In genomic region chr16:49790575-49791465, GRCm38 (mm10) we compare ENCODE assay signal across 17 mouse cellular contexts. TPM values are rescaled to one million over a fixed set of nuclear protein-coding genes. Genes with fewer than 3 reads are reported as not detected.
DNase-seq lines count a peak whose midpoint lies in the region; ATAC-seq and TF ChIP-seq lines count a peak whose summit lies in the region.
"Had no signal": no experiment of that assay in that cellular context is flagged by ENCODE, and none has a peak within 500 bp of the region (broad histone marks: within the 10 kb centered on the region; RNA-seq: fewer than 3 reads in every experiment).

No protein-coding gene starts in this region.

- TF ChIP-seq POLR2A in MEL (IDR thresholded peaks at IDR 0.05; ENCODE audit: control insufficient read depth in 1 of 2, insufficient read depth in 1 of 2, low read depth in 1 of 2, low read length in 2 of 2, poor library complexity in 1 of 2), result no peak; a peak in 1 of 4 replicates

- no peak overlapping the region for H3K4me3 ChIP-seq in heart, embryonic 10.5 days
- H3K4me3 ChIP-seq in MEL (ENCODE audit: control insufficient read depth in 1 of 2, insufficient read depth in 1 of 2, low read depth in 2 of 2, low read length in 2 of 2), result peak overlapping the region; percentile 20 to 33
- no peak overlapping the region for H3K4me3 ChIP-seq in liver, embryonic 12.5 days
- H3K4me3 ChIP-seq: embryonic facial prominence, embryonic 12.5 days; forebrain, embryonic 12.5 days; heart, embryonic 15.5 days; limb, embryonic 12.5 days had no signal

- no peaks in the 10 kb centered on the region for H3K36me3 ChIP-seq in heart, embryonic 10.5 days
- peaks cover 0 to 35% of the 10 kb centered on the region in 2 experiments; a peak in 2 of 4 replicates for H3K36me3 ChIP-seq in MEL (ENCODE audit: control insufficient read depth in 1 of 2, insufficient read depth in 2 of 2, low read length in 2 of 2)
- no peaks in the 10 kb centered on the region for H3K36me3 ChIP-seq in liver, embryonic 12.5 days
- H3K36me3 ChIP-seq: embryonic facial prominence, embryonic 12.5 days; forebrain, embryonic 12.5 days; heart, embryonic 15.5 days; limb, embryonic 12.5 days had no signal

- WGBS in heart, embryonic 10.5 days, result 79% methylated on average over 9 of the region's 9 CpGs
- 47% methylated on average over 9 of the region's 9 CpGs for WGBS in liver, embryonic 12.5 days (ENCODE audit: insufficient replicate concordance)

- TF ChIP-seq RAD21 in MEL (IDR thresholded peaks at IDR 0.05; ENCODE audit: low read depth, low read length), result no peak

- H3K79me2 ChIP-seq in MEL (ENCODE audit: control insufficient read depth, insufficient read depth, low read length, poor library complexity), result no peaks in the 10 kb centered on the region

- H3K9ac ChIP-seq in MEL (ENCODE audit: control insufficient read depth, low read depth, low read length, poor library complexity, severe bottlenecking), result peak overlapping the region; percentile 55
- H3K9ac ChIP-seq in liver, embryonic 12.5 days, result peak overlapping the region; percentile 46
- H3K9ac ChIP-seq: embryonic facial prominence, embryonic 12.5 days; forebrain, embryonic 12.5 days; heart, embryonic 15.5 days; limb, embryonic 12.5 days had no signal

- peak overlapping the region; percentile 37; the same call in 1 of the 2 replicates for H3K4me2 ChIP-seq in liver, embryonic 12.5 days
- H3K4me2 ChIP-seq: embryonic facial prominence, embryonic 12.5 days; forebrain, embryonic 12.5 days; heart, embryonic 15.5 days; limb, embryonic 12.5 days had no signal

- no peaks in the 10 kb centered on the region for H3K9me3 ChIP-seq in heart, embryonic 10.5 days
- H3K9me3 ChIP-seq in MEL (replicated peaks; ENCODE audit: insufficient read depth, low read length), result no peaks in the 10 kb centered on the region
- H3K9me3 ChIP-seq in liver, embryonic 12.5 days (replicated peaks), result no peaks in the 10 kb centered on the region
- H3K9me3 ChIP-seq: embryonic facial prominence, embryonic 12.5 days; forebrain, embryonic 12.5 days; heart, embryonic 15.5 days; limb, embryonic 12.5 days had no signal

- intact Hi-C loops in heart, postnatal 36 days (cut with DNase I), result no loop called here

- no peak for TF ChIP-seq CTCF in MEL (IDR thresholded peaks at IDR 0.05 in 2 of 3, conservative IDR thresholded peaks at IDR 0.05 in 1 of 3; ENCODE audit: control insufficient read depth in 1 of 3, insufficient read depth in 1 of 3, low read depth in 2 of 3, low read length in 3 of 3, poor library complexity in 1 of 3, severe bottlenecking in 1 of 3)

- TF ChIP-seq EP300 in MEL (IDR thresholded peaks at IDR 0.05; ENCODE audit: low read depth in 1 of 2, low read length in 2 of 2), result peak; percentile 86 to 94

- peaks cover 14% of the 10 kb centered on the region for H3K4me1 ChIP-seq in heart, embryonic 10.5 days
- H3K4me1 ChIP-seq in MEL (ENCODE audit: control insufficient read depth in 1 of 2, insufficient read depth in 2 of 2, low read length in 2 of 2), result peaks cover 15 to 40% of the 10 kb centered on the region in 2 experiments
- peaks cover 54% of the 10 kb centered on the region for H3K4me1 ChIP-seq in liver, embryonic 12.5 days
- H3K4me1 ChIP-seq: embryonic facial prominence, embryonic 12.5 days; forebrain, embryonic 12.5 days had no signal

- H3K27me3 ChIP-seq in heart, embryonic 10.5 days (ENCODE audit: insufficient read depth, poor library complexity, severe bottlenecking), result no peaks in the 10 kb centered on the region
- H3K27me3 ChIP-seq in MEL (ENCODE audit: control insufficient read depth in 1 of 2, insufficient read depth in 2 of 2, low read length in 2 of 2), result no peaks in the 10 kb centered on the region
- no peaks in the 10 kb centered on the region for H3K27me3 ChIP-seq in liver, embryonic 12.5 days (replicated peaks)
- H3K27me3 ChIP-seq: embryonic facial prominence, embryonic 12.5 days; forebrain, embryonic 12.5 days; heart, embryonic 15.5 days; limb, embryonic 12.5 days had no signal

- peak; percentile 61 for ATAC-seq in liver, embryonic 12.5 days
- ATAC-seq in monocyte, adult 5-6 weeks (replicated peaks; ENCODE audit: insufficient number of reproducible peaks, low FRiP score, low TSS enrichment, poor library complexity, severe bottlenecking), result peak; percentile 48

- H3K27ac ChIP-seq in heart, embryonic 10.5 days, result 0 out of 2 replicates have a peak overlapping the region, but pooled peaks have one; percentile 32
- H3K27ac ChIP-seq in MEL (ENCODE audit: control insufficient read depth, low read depth, low read length), result peak overlapping the region; percentile 87
- peak overlapping the region; percentile 74 for H3K27ac ChIP-seq in liver, embryonic 12.5 days
- H3K27ac ChIP-seq: embryonic facial prominence, embryonic 12.5 days; forebrain, embryonic 12.5 days; heart, embryonic 15.5 days; limb, embryonic 12.5 days had no signal

- DNase-seq in heart, embryonic 10.5 days (ENCODE audit: low spot score), result no peak
- no peak for DNase-seq in heart, postnatal 36 days
- peak; percentile 76 for DNase-seq in MEL (ENCODE audit: low read depth, low spot score)
- DNase-seq in adrenal gland, adult 18-20 months (ENCODE audit: low spot score in 2 of 2), result no peak
- no peak for DNase-seq in yolk sac, embryonic 10.5 days (ENCODE audit: low spot score)
- no peak for DNase-seq in adrenal gland, postnatal 10 days
- DNase-seq: cerebellum, postnatal 10 days; gastrocnemius, postnatal 10 days; kidney, postnatal 14 days; lung, postnatal 36 days; right cerebral cortex, postnatal 4 days had no signal

TF ChIP-seq in MEL, 35 proteins besides CTCF, POLR2A, EP300 and RAD21 (continues in another document):
- TF ChIP-seq ETS1 (IDR thresholded peaks at IDR 0.05; ENCODE audit: low read depth, low read length), result peak; percentile 92
- peak; percentile 59; the same call in 1 of the 2 replicates for TF ChIP-seq MYC (IDR thresholded peaks at IDR 0.05; ENCODE audit: low read depth, low read length)
- no peak for TF ChIP-seq TAL1 (IDR thresholded peaks at IDR 0.05; ENCODE audit: low read length)
- TF ChIP-seq USF1 (IDR thresholded peaks at IDR 0.05; ENCODE audit: low read depth, low read length), result no peak
- TF ChIP-seq GATA1 (IDR thresholded peaks at IDR 0.05; ENCODE audit: low read depth, low read length), result peak; percentile 89
- TF ChIP-seq NELFE (IDR thresholded peaks at IDR 0.05; ENCODE audit: low read depth, low read length), result peak; percentile 47
- TF ChIP-seq BHLHE40 (IDR thresholded peaks at IDR 0.05; ENCODE audit: borderline replicate concordance, low read depth, low read length), result peak; percentile 9; the same call in 1 of the 2 replicates
- TF ChIP-seq POLR2AphosphoS5 (IDR thresholded peaks at IDR 0.05; ENCODE audit: borderline replicate concordance, low read depth, low read length), result no peak
- TF ChIP-seq SMC3 (IDR thresholded peaks at IDR 0.05; ENCODE audit: low read depth, low read length), result no peak
- no peak for TF ChIP-seq MAZ (IDR thresholded peaks at IDR 0.05; ENCODE audit: low read depth, low read length)
- TF ChIP-seq ZNF384 (IDR thresholded peaks at IDR 0.05; ENCODE audit: low read depth, low read length), result peak; percentile 92
- TF ChIP-seq MEF2A (IDR thresholded peaks at IDR 0.05; ENCODE audit: extremely low read depth, insufficient replicate concordance, low read depth, low read length, poor library complexity, severe bottlenecking), result no peak
- TF ChIP-seq SIN3A (IDR thresholded peaks at IDR 0.05; ENCODE audit: low read length), result peak; percentile 89
- 0 out of 2 replicates have a peak, but pooled peaks have one; percentile 20 for TF ChIP-seq JUND (IDR thresholded peaks at IDR 0.05; ENCODE audit: low read depth, low read length)
- TF ChIP-seq MAX (IDR thresholded peaks at IDR 0.05; ENCODE audit: low read length), result no peak
- no peak for TF ChIP-seq UBTF (IDR thresholded peaks at IDR 0.05; ENCODE audit: borderline replicate concordance, insufficient read depth, low read depth, low read length)
- TF ChIP-seq ZMIZ1 (IDR thresholded peaks at IDR 0.05; ENCODE audit: low read depth, low read length), result peak; percentile 63; the same call in 1 of the 2 replicates
- no peak for TF ChIP-seq NRF1 (IDR thresholded peaks at IDR 0.05; ENCODE audit: insufficient read depth, low read depth, low read length, poor library complexity, severe bottlenecking)
- TF ChIP-seq POLR2AphosphoS2 (IDR thresholded peaks at IDR 0.05; ENCODE audit: low read length), result no peak
- TF ChIP-seq RCOR1 (IDR thresholded peaks at IDR 0.05; ENCODE audit: low read depth, low read length), result peak; percentile 69
- peak; percentile 65; the same call in 1 of the 2 replicates for TF ChIP-seq ELF1 (IDR thresholded peaks at IDR 0.05; ENCODE audit: low read depth, low read length)
- TF ChIP-seq TCF12 (IDR thresholded peaks at IDR 0.05; ENCODE audit: low read depth, low read length), result peak; percentile 61
- TF ChIP-seq USF2 (IDR thresholded peaks at IDR 0.05; ENCODE audit: borderline replicate concordance in 1 of 2, insufficient read depth in 1 of 2, low read depth in 1 of 2, low read length in 2 of 2), result no peak
- peak; percentile 92 for TF ChIP-seq CHD1 (IDR thresholded peaks at IDR 0.05; ENCODE audit: low read depth, low read length)
- TF ChIP-seq E2F4 (IDR thresholded peaks at IDR 0.05; ENCODE audit: borderline replicate concordance, low read depth, low read length), result no peak
- no peak for TF ChIP-seq ZKSCAN1 (IDR thresholded peaks at IDR 0.05; ENCODE audit: low read depth, low read length)
- TF ChIP-seq KAT2A (conservative IDR thresholded peaks at IDR 0.05; ENCODE audit: low read depth, low read length), result no peak
- peak; percentile 52; the same call in 1 of the 2 replicates for TF ChIP-seq MXI1 (IDR thresholded peaks at IDR 0.05; ENCODE audit: low read depth, low read length)
- 0 out of 2 replicates have a peak, but pooled peaks have one; percentile 51 for TF ChIP-seq TBP (IDR thresholded peaks at IDR 0.05; ENCODE audit: low read depth, low read length)
- TF ChIP-seq MYB (IDR thresholded peaks at IDR 0.05; ENCODE audit: low read depth, low read length), result peak; percentile 78
- peak; percentile 46; the same call in 1 of the 2 replicates for TF ChIP-seq HCFC1 (IDR thresholded peaks at IDR 0.05; ENCODE audit: low read depth, low read length)

RNA-seq across cellular contexts. Expression of gene Cd47, which starts 9.5 kb away (rescaled TPM):
- 49.0 and 50.3 TPM in 2 replicates for polyA plus RNA-seq in heart, embryonic 10.5 days (2016; fragmentation: Nextera tagmentation; extraction: Ambion mirVana)
- total RNA-seq in heart, postnatal 36 days (2021), result 10 to 100 TPM; 82.9 to 83.0 TPM
- 57.5 and 86.6 TPM in 2 replicates for total RNA-seq in MEL (2012; rRNA removed)
- polyA plus RNA-seq in MEL (2012; ENCODE audit: insufficient read depth in 1 of 2, insufficient read length in 2 of 2, low read depth in 1 of 2, low replicate concordance in 2 of 2, missing spikeins in 1 of 2), result 10 to 100 TPM; 45.9 to 51.7 TPM
- polyA plus RNA-seq in liver, embryonic 12.5 days (2016; fragmentation: Nextera tagmentation; extraction: Ambion mirVana), result 308 and 327 TPM in 2 replicates
- total RNA-seq in monocyte, adult 5-6 weeks (2017), result 293 to 337 TPM (median 305 TPM) in 3 replicates
- 100 to 1,000 TPM in 1 of 2 experiments, 10 to 100 TPM in 1; 87.8 to 195 TPM for total RNA-seq in adrenal gland, adult 18-20 months (2021)
- total RNA-seq in adrenal gland, postnatal 10 days (2021), result 100 to 1,000 TPM; 123 to 129 TPM

Comparison
In these comparisons a context has a peak if more than half of its experiments do, and no peak if none do; other contexts are left out.
1. H3K27ac ChIP-seq: peak in every context shown above with its lines; median percentile 87 in MEL; 74 in liver, embryonic 12.5 days; 32 in heart, embryonic 10.5 days.
2. H3K4me3 ChIP-seq: peak in MEL (2 of 2); none in heart, embryonic 10.5 days (single experiment) and liver, embryonic 12.5 days (single experiment).